41 mouse cellular contexts compared by ENCODE assay signal in the genomic region with DNA sequence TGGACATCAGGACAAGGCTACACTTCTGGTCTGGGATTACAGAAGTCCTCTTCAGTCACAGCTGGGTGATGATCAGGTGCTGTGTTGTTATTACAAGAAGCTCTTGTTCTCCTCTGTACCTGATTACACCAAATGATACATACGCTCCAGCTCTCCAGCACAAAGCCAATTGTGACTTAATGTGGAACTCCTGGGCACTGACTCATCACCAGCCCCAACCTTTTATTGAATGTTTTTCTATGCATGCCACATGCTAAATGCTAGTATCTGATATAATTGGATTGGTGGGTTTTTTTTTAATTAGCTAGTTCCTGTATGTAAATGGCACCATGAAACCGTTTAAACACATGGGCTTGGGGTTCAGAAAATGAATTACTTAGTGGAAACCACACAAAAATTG. TPM values are rescaled to one million over a fixed set of nuclear protein-coding genes. Genes with fewer than 3 reads are reported as not detected.
"Had no signal": no experiment of that assay in that cellular context is flagged by ENCODE, and none has a peak within 500 bp of the region (broad histone marks: within the 10 kb centered on the region; RNA-seq: fewer than 3 reads in every experiment).

A gene (minus strand): TSS at position 101 of the 400 bp plus-strand sequence.

- H3K27me3 ChIP-seq: heart, embryonic 13.5 days; heart, embryonic 15.5 days; hindbrain, embryonic 12.5 days; kidney, embryonic 15.5 days; limb, embryonic 13.5 days; limb, embryonic 15.5 days; liver, embryonic 12.5 days had no signal

- H3K4me3 ChIP-seq: heart, adult 2 months; heart, embryonic 13.5 days; heart, embryonic 15.5 days; hindbrain, embryonic 12.5 days; kidney, embryonic 15.5 days; limb, embryonic 13.5 days; limb, embryonic 15.5 days; liver, embryonic 12.5 days had no signal

- DNase-seq: gastrocnemius, postnatal 14 days; gastrocnemius, postnatal 36 days; heart, adult 11 months; heart, adult 2 months; heart, postnatal 14 days; heart, postnatal 36 days; kidney, adult 11 months; kidney, adult 2 months; kidney, adult 9 months; kidney, postnatal 14 days; kidney, postnatal 36 days; layer of hippocampus, adult 9-11 months; layer of hippocampus, postnatal 36 days; left cerebral cortex, postnatal 4 days had no signal

- H3K9ac ChIP-seq: heart, embryonic 13.5 days; heart, embryonic 15.5 days; hindbrain, embryonic 12.5 days; hindbrain, embryonic 14.5 days; kidney, embryonic 15.5 days; limb, embryonic 13.5 days; limb, embryonic 15.5 days; liver, embryonic 12.5 days had no signal

- H3K9me3 ChIP-seq: heart, embryonic 13.5 days; heart, embryonic 15.5 days; hindbrain, embryonic 12.5 days; kidney, embryonic 15.5 days; limb, embryonic 13.5 days; limb, embryonic 15.5 days; liver, embryonic 12.5 days had no signal

- H3K4me1 ChIP-seq: heart, embryonic 13.5 days; heart, embryonic 15.5 days; hindbrain, embryonic 12.5 days; kidney, embryonic 15.5 days; limb, embryonic 13.5 days; limb, embryonic 15.5 days; liver, embryonic 12.5 days had no signal

- H3K4me2 ChIP-seq: heart, embryonic 11.5 days; heart, embryonic 13.5 days; heart, embryonic 15.5 days; hindbrain, embryonic 12.5 days; hindbrain, embryonic 14.5 days; kidney, embryonic 15.5 days; limb, embryonic 13.5 days; limb, embryonic 15.5 days; liver, embryonic 12.5 days had no signal

- H3K36me3 ChIP-seq: heart, embryonic 13.5 days; heart, embryonic 15.5 days; hindbrain, embryonic 12.5 days; kidney, embryonic 15.5 days; limb, embryonic 13.5 days; limb, embryonic 15.5 days; liver, embryonic 12.5 days had no signal

- ATAC-seq: hindbrain, embryonic 16.5 days; intestine, embryonic 16.5 days; liver, embryonic 12.5 days had no signal

- H3K27ac ChIP-seq: heart, adult 2 months; heart, embryonic 13.5 days; heart, embryonic 15.5 days; hindbrain, embryonic 12.5 days; hindbrain, embryonic 14.5 days; kidney, embryonic 15.5 days; kidney, postnatal 0 days; limb, embryonic 13.5 days; limb, embryonic 15.5 days; liver, embryonic 12.5 days had no signal

RNA-seq across cellular contexts. Expression of the gene that starts here (rescaled TPM):
- total RNA-seq: gastrocnemius, adult 18-20 months; gastrocnemius, adult 8-10 months; gastrocnemius, postnatal 14 days; gastrocnemius, postnatal 36 days; heart, adult 2 months; heart, postnatal 14 days; heart, postnatal 36 days; hematopoietic stem cell, adult 5-6 weeks; layer of hippocampus, adult 18-20 months; layer of hippocampus, adult 8-10 months; layer of hippocampus, postnatal 14 days; layer of hippocampus, postnatal 36 days; left cerebral cortex, adult 18-20 months; left cerebral cortex, adult 8-10 months; left cerebral cortex, postnatal 10 days; left cerebral cortex, postnatal 25 days; left cerebral cortex, postnatal 4 days; liver, adult 2 months had no signal
- polyA plus RNA-seq: heart, embryonic 11.5 days; heart, embryonic 13.5 days; heart, embryonic 15.5 days; heart, postnatal 0 days; hindbrain, embryonic 12.5 days; hindbrain, embryonic 14.5 days; hindbrain, embryonic 16.5 days; intestine, embryonic 14.5 days; intestine, embryonic 16.5 days; kidney, adult 2 months; kidney, embryonic 15.5 days; kidney, postnatal 0 days; large intestine, adult 2 months; limb, embryonic 11.5 days; limb, embryonic 13.5 days; limb, embryonic 15.5 days; liver, adult 2 months; liver, embryonic 12.5 days had no signal
